Mouse (Mus musculus) hindbrain, embryonic 11.5 days (tissue): ENCODE measurements around the gene Hc. TPM values are rescaled to one million over a fixed set of nuclear protein-coding genes. Genes with fewer than 3 reads are reported as not detected.

ENCODE experiments used
- ATAC-seq: fragments of 200-750 bp; cut with Nextera tagmentation; 2 replicates; pipeline ENCODE4 v1.8.0; 2017; ENCODE audit warnings: mild to moderate bottlenecking, moderate TSS enrichment, moderate library complexity; ENCODE audit not compliant: low FRiP score
- DNase-seq: peaks from one replicate; pipeline ENCODE4 v3.0.0-alpha.2; 2015; ENCODE audit warnings: low spot score
- H3K27ac ChIP-seq: fragments of 300-500 bp; sonication (generic); 2 replicates; pipeline ENCODE4 v1.5.1; 2014; ENCODE audit warnings: mild to moderate bottlenecking, low read depth, low read length
- H3K27me3 ChIP-seq: fragments of 300-500 bp; sonication (generic); 2 replicates; pipeline ENCODE4 v1.6.1; 2014; ENCODE audit warnings: mild to moderate bottlenecking, low read length, moderate library complexity, mixed read lengths; ENCODE audit not compliant: control insufficient read depth, insufficient read depth
- H3K36me3 ChIP-seq: fragments of 300-500 bp; sonication (generic); 2 replicates; pipeline ENCODE4 v1.6.1; 2014; ENCODE audit warnings: mild to moderate bottlenecking, low read length, moderate library complexity, mixed read lengths; ENCODE audit not compliant: control insufficient read depth, insufficient read depth
- H3K4me1 ChIP-seq: fragments of 300-500 bp; sonication (generic); replicated peaks from 2 replicates; pipeline ENCODE4 v1.6.1; 2014; ENCODE audit warnings: low read length, mixed read lengths; ENCODE audit not compliant: control insufficient read depth, insufficient read depth
- H3K4me2 ChIP-seq: fragments of 300-500 bp; sonication (generic); replicated peaks from 2 replicates; pipeline ENCODE4 v1.6.1; 2014; ENCODE audit warnings: mild to moderate bottlenecking, low read depth, low read length
- H3K4me3 ChIP-seq: fragments of 300-500 bp; sonication (generic); 2 replicates; pipeline ENCODE4 v1.5.1; 2014; ENCODE audit warnings: low read depth, low read length
- H3K9ac ChIP-seq: fragments of 300-500 bp; sonication (generic); 2 replicates; pipeline ENCODE4 v1.6.1; 2014; ENCODE audit warnings: low read depth, low read length
- H3K9me3 ChIP-seq: fragments of 300-500 bp; sonication (generic); 2 replicates; pipeline ENCODE4 v1.6.1; 2016; ENCODE audit warnings: low read length; ENCODE audit not compliant: control insufficient read depth
- WGBS: fragments of 180-500 bp; shearing (Covaris S2); extraction: QIAGEN DNeasy Blood & Tissue Kit; methylation state at CpG from one replicate; pipeline ENCODE4 v1.1.7; 2014; 5-methylcytosine and 5-hydroxymethylcytosine counted together
- polyA plus RNA-seq: library from polyadenylated mRNA; unstranded; fragments of >200 nt; fragmentation: Nextera tagmentation; extraction: Ambion mirVana; gene quantifications from 2 replicates; pipeline ENCODE4 v1.2.1, GENCODE M21; 2014

Gene Hc
- polyA plus RNA-seq, 1 experiment from 2014 or later = 0.60 TPM

- Histone ChIP-seq H3K27ac (no peak overlapping the region), H3K4me2 (no peak overlapping the region), H3K36me3 (no peaks in the 10 kb centered on the region), H3K27me3 (no peaks in the 10 kb centered on the region), H3K4me1 (no peaks in the 10 kb centered on the region), H3K9ac (no peak overlapping the region), H3K9me3 (no peaks in the 10 kb centered on the region), H3K4me3 (no peak overlapping the region)
- DNase-seq (no peak), ATAC-seq (no peak)
Observed at GRCm38 (mm10) chr2:35102777-35103176, 41.5 kb upstream of the Hc start.

- 93% methylated on average over 3 of the region's 3 CpGs for WGBS
- Histone ChIP-seq H3K27me3 (no peaks in the 10 kb centered on the region), H3K36me3 (no peaks in the 10 kb centered on the region), H3K4me2 (no peak within 1 kb of the TSS), H3K4me3 (no peak within 1 kb of the TSS), H3K4me1 (no peaks in the 10 kb centered on the region), H3K9me3 (no peaks in the 10 kb centered on the region), H3K27ac (no peak within 1 kb of the TSS), H3K9ac (no peak within 1 kb of the TSS)
- no peak for ATAC-seq
- DNase-seq = no peak
Observed at GRCm38 (mm10) chr2:35101443-35101842, 40.2 kb upstream of the Hc start, which contains the start of gene AI182371. TSS of gene AI182371 (minus strand) at chr2:35101543.

- no peaks in the 10 kb centered on the region for H3K4me1 ChIP-seq
- no peak overlapping the region for H3K4me3 ChIP-seq
- H3K27me3 ChIP-seq = no peaks in the 10 kb centered on the region
- no peaks in the 10 kb centered on the region for H3K9me3 ChIP-seq
- H3K27ac ChIP-seq = no peak overlapping the region
- no peaks in the 10 kb centered on the region for H3K36me3 ChIP-seq
- DNase-seq (no peak), ATAC-seq (no peak)
- H3K4me2 ChIP-seq = no peak overlapping the region
- WGBS = 85% methylated on average over 6 of the region's 6 CpGs
- H3K9ac ChIP-seq = no peak overlapping the region
Observed at GRCm38 (mm10) chr2:35100529-35100928, 39.3 kb upstream of the Hc start.

- no peaks in the 10 kb centered on the region for H3K9me3 ChIP-seq
- H3K4me3 ChIP-seq = no peak overlapping the region
- H3K36me3 ChIP-seq = no peaks in the 10 kb centered on the region
- no peaks in the 10 kb centered on the region for H3K4me1 ChIP-seq
- no peaks in the 10 kb centered on the region for H3K27me3 ChIP-seq
- H3K4me2 ChIP-seq = no peak overlapping the region
- no peak overlapping the region for H3K9ac ChIP-seq
- ATAC-seq = no peak
- 78% methylated on average over 4 of the region's 4 CpGs for WGBS
- DNase-seq = no peak
- H3K27ac ChIP-seq = no peak overlapping the region
Observed at GRCm38 (mm10) chr2:35087418-35087817, 26.2 kb upstream of the Hc start.

- Histone ChIP-seq H3K4me1 (no peaks in the 10 kb centered on the region), H3K9me3 (no peaks in the 10 kb centered on the region), H3K27me3 (no peaks in the 10 kb centered on the region), H3K27ac (no peak overlapping the region), H3K9ac (no peak overlapping the region), H3K36me3 (no peaks in the 10 kb centered on the region), H3K4me3 (no peak overlapping the region), H3K4me2 (no peak overlapping the region)
- DNase-seq = no peak
- no peak for ATAC-seq
- 62% methylated on average over 6 of the region's 6 CpGs for WGBS
Observed at GRCm38 (mm10) chr2:35079166-35079565, 17.9 kb upstream of the Hc start.

- H3K4me2 ChIP-seq = no peak overlapping the region
- WGBS = 88% methylated on average over 3 of the region's 3 CpGs
- ATAC-seq (no peak), DNase-seq (no peak)
- H3K9ac ChIP-seq = no peak overlapping the region
- no peak overlapping the region for H3K27ac ChIP-seq
- H3K9me3 ChIP-seq = no peaks in the 10 kb centered on the region
- H3K4me3 ChIP-seq = no peak overlapping the region
- H3K27me3 ChIP-seq = no peaks in the 10 kb centered on the region
- no peaks in the 10 kb centered on the region for H3K4me1 ChIP-seq
- no peaks in the 10 kb centered on the region for H3K36me3 ChIP-seq
Observed at GRCm38 (mm10) chr2:35074328-35074727, 13.1 kb upstream of the Hc start.

GRCm38 (mm10) chr2:35072547-35072946 is 11.3 kb upstream of the Hc start:
- H3K27me3 ChIP-seq = no peaks in the 10 kb centered on the region
- H3K4me3 ChIP-seq = no peak overlapping the region
- DNase-seq = no peak
- no peak overlapping the region for H3K9ac ChIP-seq
- WGBS = 72% methylated on average over 2 of the region's 2 CpGs
- H3K27ac ChIP-seq = no peak overlapping the region
- H3K4me1 ChIP-seq = no peaks in the 10 kb centered on the region
- no peak overlapping the region for H3K4me2 ChIP-seq
- no peaks in the 10 kb centered on the region for H3K9me3 ChIP-seq
- ATAC-seq = no peak
- H3K36me3 ChIP-seq = no peaks in the 10 kb centered on the region

- H3K36me3 ChIP-seq = no peaks in the 10 kb centered on the region
- H3K27me3 ChIP-seq = no peaks in the 10 kb centered on the region
- ATAC-seq (no peak), DNase-seq (no peak)
- no peak overlapping the region for H3K27ac ChIP-seq
- H3K4me3 ChIP-seq = no peak overlapping the region
- no peaks in the 10 kb centered on the region for H3K4me1 ChIP-seq
- no peak overlapping the region for H3K4me2 ChIP-seq
- H3K9ac ChIP-seq = no peak overlapping the region
- no peaks in the 10 kb centered on the region for H3K9me3 ChIP-seq
- WGBS = 83% methylated on average over 4 of the region's 4 CpGs
Observed at GRCm38 (mm10) chr2:35070275-35070674, 9.0 kb upstream of the Hc start.

- no peak for ATAC-seq
- Histone ChIP-seq H3K9me3 (no peaks in the 10 kb centered on the region), H3K4me2 (no peak overlapping the region), H3K27me3 (no peaks in the 10 kb centered on the region), H3K4me3 (no peak overlapping the region), H3K4me1 (no peaks in the 10 kb centered on the region), H3K27ac (no peak overlapping the region), H3K9ac (no peak overlapping the region), H3K36me3 (no peaks in the 10 kb centered on the region)
- no peak for DNase-seq
- 93% methylated on average over 1 of the region's 1 CpGs for WGBS
Observed at GRCm38 (mm10) chr2:35069124-35069523, 7.9 kb upstream of the Hc start.
